In genomic region chr5:150017672-150018071, GRCm38 (mm10) we compare ENCODE assay signal across 22 mouse cellular contexts. TPM values are rescaled to one million over a fixed set of nuclear protein-coding genes. Genes with fewer than 3 reads are reported as not detected.
DNase-seq lines count a peak whose midpoint lies in the region; ATAC-seq and TF ChIP-seq lines count a peak whose summit lies in the region.
"Had no signal": no experiment of that assay in that cellular context is flagged by ENCODE, and none has a peak within 500 bp of the region (broad histone marks: within the 10 kb centered on the region; RNA-seq: fewer than 3 reads in every experiment).

No protein-coding gene starts in this region.

- H3K9ac ChIP-seq in kidney, postnatal 0 days (ENCODE audit: low read depth, low read length), result no peak overlapping the region
- no peak overlapping the region for H3K9ac ChIP-seq in kidney, embryonic 15.5 days
- no peak overlapping the region for H3K9ac ChIP-seq in midbrain, embryonic 14.5 days (replicated peaks; ENCODE audit: low read length)
- no peak overlapping the region for H3K9ac ChIP-seq in midbrain, embryonic 15.5 days
- H3K9ac ChIP-seq: embryonic facial prominence, embryonic 15.5 days; hindbrain, embryonic 15.5 days; limb, embryonic 15.5 days; midbrain, embryonic 12.5 days had no signal

- DNase-seq in embryo, embryonic 10.5 days (ENCODE audit: low spot score), result peak; percentile 58
- DNase-seq in embryo, embryonic 11 days, result no peak
- DNase-seq in kidney, postnatal 0 days (ENCODE audit: low spot score), result peak; percentile 56
- peak; percentile 66 for DNase-seq in midbrain, embryonic 14.5 days
- DNase-seq in brain, embryonic 14.5 days (ENCODE audit: low read depth), result peak; percentile 50
- no peak for DNase-seq in testis, postnatal 10 days (ENCODE audit: low spot score)
- DNase-seq: adrenal gland, adult 2 months; cerebellum, adult 11-12 months; gastrocnemius, postnatal 36 days; heart, postnatal 14 days; kidney, adult 2 months; layer of hippocampus, adult 9-11 months; lung, postnatal 4 days; thymus, postnatal 4 days had no signal

- no peak overlapping the region for H3K4me3 ChIP-seq in kidney, postnatal 0 days (replicated peaks; ENCODE audit: low read depth, low read length)
- no peak overlapping the region for H3K4me3 ChIP-seq in kidney, embryonic 15.5 days (replicated peaks)
- H3K4me3 ChIP-seq in midbrain, embryonic 14.5 days (replicated peaks; ENCODE audit: low read depth, low read length), result no peak overlapping the region
- H3K4me3 ChIP-seq in midbrain, embryonic 15.5 days, result no peak overlapping the region
- H3K4me3 ChIP-seq: embryonic facial prominence, embryonic 15.5 days; hindbrain, embryonic 15.5 days; limb, embryonic 15.5 days; midbrain, embryonic 12.5 days had no signal

- H3K27ac ChIP-seq in kidney, postnatal 0 days, result no peak overlapping the region
- no peak overlapping the region for H3K27ac ChIP-seq in kidney, embryonic 15.5 days
- H3K27ac ChIP-seq in midbrain, embryonic 14.5 days (replicated peaks; ENCODE audit: low read depth, low read length), result no peak overlapping the region
- no peak overlapping the region for H3K27ac ChIP-seq in midbrain, embryonic 15.5 days
- H3K27ac ChIP-seq: embryonic facial prominence, embryonic 15.5 days; hindbrain, embryonic 15.5 days; limb, embryonic 15.5 days; midbrain, embryonic 12.5 days had no signal

- H3K9me3 ChIP-seq in kidney, postnatal 0 days (replicated peaks; ENCODE audit: low read length), result no peaks in the 10 kb centered on the region
- H3K9me3 ChIP-seq in kidney, embryonic 15.5 days (replicated peaks), result no peaks in the 10 kb centered on the region
- no peaks in the 10 kb centered on the region for H3K9me3 ChIP-seq in midbrain, embryonic 14.5 days (ENCODE audit: control insufficient read depth, low read length)
- H3K9me3 ChIP-seq in midbrain, embryonic 15.5 days, result no peaks in the 10 kb centered on the region
- H3K9me3 ChIP-seq: embryonic facial prominence, embryonic 15.5 days; hindbrain, embryonic 15.5 days; limb, embryonic 15.5 days; midbrain, embryonic 12.5 days had no signal

- TF ChIP-seq POLR2A in brain, embryonic 14.5 days (IDR thresholded peaks at IDR 0.05; ENCODE audit: borderline replicate concordance, extremely low read depth, insufficient read depth, insufficient read length, poor library complexity, severe bottlenecking), result no peak

- H3K4me1 ChIP-seq in kidney, postnatal 0 days (replicated peaks; ENCODE audit: insufficient read depth, low read length), result 0 out of 2 replicates have a peak, but pooled peaks cover 9% of the 10 kb centered on the region
- peaks cover 29% of the 10 kb centered on the region for H3K4me1 ChIP-seq in kidney, embryonic 15.5 days
- H3K4me1 ChIP-seq in midbrain, embryonic 14.5 days (ENCODE audit: control insufficient read depth, insufficient read depth, low read length), result no peaks in the 10 kb centered on the region
- H3K4me1 ChIP-seq in midbrain, embryonic 15.5 days, result peaks cover 8% of the 10 kb centered on the region; the same call in 1 of the 2 replicates
- H3K4me1 ChIP-seq: embryonic facial prominence, embryonic 15.5 days; limb, embryonic 15.5 days; midbrain, embryonic 12.5 days had no signal

- no peak overlapping the region for H3K4me2 ChIP-seq in kidney, postnatal 0 days (ENCODE audit: low read length)
- H3K4me2 ChIP-seq in kidney, embryonic 15.5 days, result no peak overlapping the region
- no peak overlapping the region for H3K4me2 ChIP-seq in midbrain, embryonic 14.5 days (ENCODE audit: low read length)
- H3K4me2 ChIP-seq in midbrain, embryonic 15.5 days, result no peak overlapping the region
- H3K4me2 ChIP-seq: embryonic facial prominence, embryonic 15.5 days; heart, embryonic 11.5 days; hindbrain, embryonic 15.5 days; limb, embryonic 15.5 days; midbrain, embryonic 12.5 days had no signal

- H3K27me3 ChIP-seq in kidney, postnatal 0 days (ENCODE audit: insufficient read depth, low read length), result no peaks in the 10 kb centered on the region
- H3K27me3 ChIP-seq in kidney, embryonic 15.5 days, result peaks cover 7% of the 10 kb centered on the region; the same call in 1 of the 2 replicates
- H3K27me3 ChIP-seq in midbrain, embryonic 14.5 days (ENCODE audit: control insufficient read depth, insufficient read depth, low read length), result no peaks in the 10 kb centered on the region
- H3K27me3 ChIP-seq in midbrain, embryonic 15.5 days (replicated peaks), result no peaks in the 10 kb centered on the region

- 63% methylated on average over 9 of the region's 9 CpGs for WGBS in kidney, postnatal 0 days
- WGBS in kidney, embryonic 15.5 days, result 53% methylated on average over 9 of the region's 9 CpGs
- WGBS in midbrain, embryonic 14.5 days, result 28% methylated on average over 9 of the region's 9 CpGs
- WGBS in midbrain, embryonic 15.5 days, result 37% methylated on average over 9 of the region's 9 CpGs

- H3K36me3 ChIP-seq in kidney, postnatal 0 days (ENCODE audit: insufficient read depth, low read length), result no peaks in the 10 kb centered on the region
- no peaks in the 10 kb centered on the region for H3K36me3 ChIP-seq in kidney, embryonic 15.5 days
- no peaks in the 10 kb centered on the region for H3K36me3 ChIP-seq in midbrain, embryonic 14.5 days (ENCODE audit: control insufficient read depth, insufficient read depth, low read length)
- no peaks in the 10 kb centered on the region for H3K36me3 ChIP-seq in midbrain, embryonic 15.5 days (replicated peaks)
- H3K36me3 ChIP-seq: embryonic facial prominence, embryonic 15.5 days; hindbrain, embryonic 15.5 days; limb, embryonic 15.5 days; midbrain, embryonic 12.5 days had no signal

- TF ChIP-seq CTCF in kidney, postnatal 0 days (IDR thresholded peaks at IDR 0.05; ENCODE audit: low read depth), result peak; percentile 61; the same call in 1 of the 2 replicates
- TF ChIP-seq CTCF in brain, embryonic 14.5 days (IDR thresholded peaks at IDR 0.05; ENCODE audit: borderline replicate concordance, extremely low read depth, insufficient read depth, insufficient read length), result peak; percentile 53

- no peak for ATAC-seq in kidney, postnatal 0 days (replicated peaks; ENCODE audit: low FRiP score, low read depth)
- ATAC-seq in kidney, embryonic 15.5 days (replicated peaks; ENCODE audit: low FRiP score), result no peak
- ATAC-seq in midbrain, embryonic 14.5 days (ENCODE audit: low FRiP score, low TSS enrichment), result no peak
- ATAC-seq in midbrain, embryonic 15.5 days (replicated peaks), result no peak

RNA-seq across cellular contexts. Expression of gene Rxfp2, which starts 0.8 kb away (rescaled TPM):
- polyA plus RNA-seq in kidney, postnatal 0 days (2015; fragmentation: Nextera tagmentation; extraction: Ambion mirVana), result 0.43 and 0.46 TPM in 2 replicates
- polyA plus RNA-seq in kidney, embryonic 15.5 days (2015; fragmentation: Nextera tagmentation; extraction: Ambion mirVana), result 4.0 and 4.3 TPM in 2 replicates
- polyA plus RNA-seq in midbrain, embryonic 14.5 days (2014; fragmentation: Nextera tagmentation; extraction: Ambion mirVana), result 1.0 and 1.3 TPM in 2 replicates
- 1.2 and 1.4 TPM in 2 replicates for polyA plus RNA-seq in midbrain, embryonic 15.5 days (2015; fragmentation: Nextera tagmentation; extraction: Ambion mirVana)
- polyA plus RNA-seq in brain, embryonic 14.5 days (2012; rRNA removed), result 0.78 and 1.1 TPM in 2 replicates
- polyA plus RNA-seq: liver, embryonic 16.5 days had no signal

Comparison
In these comparisons a context has a peak if more than half of its experiments do, and no peak if none do; other contexts are left out.
1. DNase-seq: peak in embryo, embryonic 10.5 days (single experiment), kidney, postnatal 0 days (single experiment), midbrain, embryonic 14.5 days (single experiment) and brain, embryonic 14.5 days (single experiment); none in embryo, embryonic 11 days (single experiment) and testis, postnatal 10 days (single experiment).